Mouse (Mus musculus) kidney, embryonic 15.5 days (tissue): ENCODE data around the gene Otoa. TPM values are rescaled to one million over a fixed set of nuclear protein-coding genes. Genes with fewer than 3 reads are reported as not detected.

ENCODE experiments used
- ATAC-seq: fragments of 200-750 bp; cut with Nextera tagmentation; replicated peaks from 2 replicates; pipeline ENCODE4 v1.8.0; 2017; ENCODE audit warnings: moderate TSS enrichment; ENCODE audit not compliant: low FRiP score
- H3K27ac ChIP-seq: fragments of 300-500 bp; sonication (generic); 2 replicates; pipeline ENCODE4 v1.5.1; 2015; ENCODE audit warnings: mild to moderate bottlenecking, inconsistent platforms
- H3K27me3 ChIP-seq: fragments of 300-500 bp; sonication (generic); 2 replicates; pipeline ENCODE4 v1.6.1; 2015; ENCODE audit warnings: inconsistent platforms
- H3K36me3 ChIP-seq: fragments of 300-500 bp; sonication (generic); 2 replicates; pipeline ENCODE4 v1.6.1; 2015; ENCODE audit warnings: inconsistent platforms
- H3K4me1 ChIP-seq: fragments of 300-500 bp; sonication (generic); 2 replicates; pipeline ENCODE4 v1.6.1; 2015; ENCODE audit warnings: inconsistent platforms
- H3K4me2 ChIP-seq: fragments of 300-500 bp; sonication (generic); 2 replicates; pipeline ENCODE4 v1.6.1; 2015; ENCODE audit warnings: moderate library complexity, mild to moderate bottlenecking, inconsistent platforms
- H3K4me3 ChIP-seq: fragments of 300-500 bp; sonication (generic); replicated peaks from 2 replicates; pipeline ENCODE4 v1.5.1; 2015; ENCODE audit warnings: mild to moderate bottlenecking, inconsistent platforms
- H3K9ac ChIP-seq: fragments of 300-500 bp; sonication (generic); 2 replicates; pipeline ENCODE4 v1.6.1; 2015; ENCODE audit warnings: mild to moderate bottlenecking, inconsistent platforms
- H3K9me3 ChIP-seq: fragments of 300-500 bp; sonication (generic); replicated peaks from 2 replicates; pipeline ENCODE4 v1.6.1; 2016; ENCODE audit warnings: inconsistent platforms
- WGBS: fragments of 180-500 bp; shearing (Covaris S2); methylation state at CpG from one replicate; pipeline ENCODE4 v1.1.7; 2015; ENCODE audit warnings: mixed read lengths; 5-methylcytosine and 5-hydroxymethylcytosine counted together
- polyA plus RNA-seq: library from polyadenylated mRNA; unstranded; fragments of >200 nt; fragmentation: Nextera tagmentation; extraction: Ambion mirVana; gene quantifications from 2 replicates; pipeline ENCODE4 v1.2.1, GENCODE M21; 2015

Otoa gene
- polyA plus RNA-seq, 1 experiment from 2014 or later = 0.13 TPM

DNA sequence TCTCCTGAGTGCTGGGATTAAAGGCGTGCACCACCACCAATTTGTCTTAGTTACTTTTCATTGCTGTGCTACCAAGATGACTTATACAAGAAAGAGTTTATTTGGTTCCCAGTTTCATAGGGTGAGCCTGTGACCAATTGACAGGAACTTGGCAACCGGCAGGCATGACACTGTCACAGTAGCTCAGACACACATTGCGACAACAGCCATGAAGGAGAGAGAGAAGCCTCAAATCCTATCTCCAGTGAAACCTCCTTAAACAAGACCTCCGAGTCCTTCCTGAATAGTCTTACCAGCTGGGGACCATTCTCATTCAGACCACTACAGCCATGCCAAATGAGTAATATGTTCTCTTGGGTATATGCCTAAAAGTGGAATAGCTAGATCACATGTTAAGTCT is 28.4 kb upstream of the Otoa start:
- ATAC-seq = no peak
- Histone ChIP-seq H3K27ac (no peak overlapping the region), H3K4me2 (no peak overlapping the region), H3K9ac (no peak overlapping the region), H3K36me3 (peaks cover 90% of the 10 kb centered on the region), H3K4me3 (no peak overlapping the region), H3K27me3 (no peaks in the 10 kb centered on the region), H3K4me1 (0 out of 2 replicates have a peak, but pooled peaks cover 6% of the 10 kb centered on the region), H3K9me3 (no peaks in the 10 kb centered on the region)
- WGBS = 85% methylated on average over 4 of the region's 4 CpGs

GRCm38 (mm10) chr7:121059477-121060218 is 21.8 kb upstream of the Otoa start:
- H3K27me3 ChIP-seq = no peaks in the 10 kb centered on the region
- H3K4me2 ChIP-seq = no peak overlapping the region
- no peaks in the 10 kb centered on the region for H3K9me3 ChIP-seq
- WGBS = 47% methylated on average over 6 of the region's 6 CpGs
- peak overlapping the region; percentile 30; the same call in 1 of the 2 replicates for H3K27ac ChIP-seq
- no peak overlapping the region for H3K9ac ChIP-seq
- H3K36me3 ChIP-seq = peaks cover 57% of the 10 kb centered on the region
- no peak overlapping the region for H3K4me3 ChIP-seq
- H3K4me1 ChIP-seq = peaks cover 15% of the 10 kb centered on the region
- ATAC-seq = no peak

GRCm38 (mm10) chr7:121064309-121064708 is 17.1 kb upstream of the Otoa start:
- H3K4me2 ChIP-seq = no peak overlapping the region
- peaks cover 46% of the 10 kb centered on the region for H3K36me3 ChIP-seq
- no peak overlapping the region for H3K9ac ChIP-seq
- 61% methylated on average over 4 of the region's 4 CpGs for WGBS
- peaks cover 7% of the 10 kb centered on the region; the same call in 1 of the 2 replicates for H3K4me1 ChIP-seq
- ATAC-seq = no peak
- H3K27me3 ChIP-seq = no peaks in the 10 kb centered on the region
- H3K9me3 ChIP-seq = no peaks in the 10 kb centered on the region
- no peak overlapping the region for H3K4me3 ChIP-seq
- no peak overlapping the region for H3K27ac ChIP-seq

- WGBS = 82% methylated on average over 4 of the region's 4 CpGs
Observed at GRCm38 (mm10) chr7:121071276-121071675, 10.2 kb upstream of the Otoa start.

GRCm38 (mm10) chr7:121072506-121072905 is 8.9 kb upstream of the Otoa start:
- 79% methylated on average over 5 of the region's 5 CpGs for WGBS
- Histone ChIP-seq H3K27ac (no peak overlapping the region), H3K4me3 (no peak overlapping the region), H3K36me3 (peaks cover 63% of the 10 kb centered on the region), H3K27me3 (no peaks in the 10 kb centered on the region), H3K4me1 (peaks cover 8% of the 10 kb centered on the region; the same call in 1 of the 2 replicates), H3K9ac (no peak overlapping the region), H3K9me3 (no peaks in the 10 kb centered on the region), H3K4me2 (no peak overlapping the region)
- no peak for ATAC-seq

More at GRCm38 (mm10) chr7:121071276-121071675, 10.2 kb upstream of the Otoa start:
- no peaks in the 10 kb centered on the region for H3K9me3 ChIP-seq
- H3K36me3 ChIP-seq = peaks cover 63% of the 10 kb centered on the region
- no peak for ATAC-seq
- H3K4me1 ChIP-seq = peaks cover 8% of the 10 kb centered on the region; the same call in 1 of the 2 replicates
- H3K4me2 ChIP-seq = no peak overlapping the region
- H3K9ac ChIP-seq = no peak overlapping the region
- no peak overlapping the region for H3K4me3 ChIP-seq
- H3K27me3 ChIP-seq = no peaks in the 10 kb centered on the region
- no peak overlapping the region for H3K27ac ChIP-seq

GRCm38 (mm10) chr7:121074281-121074680 is 7.2 kb upstream of the Otoa start, which contains the start of gene Igsf6:
TSS of gene Igsf6 (minus strand) at chr7:121074572.
- 28% methylated on average over 11 of the region's 11 CpGs for WGBS
- peak; percentile 2; the same call in 1 of the 2 replicates for ATAC-seq
- Histone ChIP-seq H3K36me3 (peaks cover 64% of the 10 kb centered on the region), H3K27me3 (no peaks in the 10 kb centered on the region), H3K9me3 (no peaks in the 10 kb centered on the region), H3K4me2 (no peak within 1 kb of the TSS), H3K9ac (no peak within 1 kb of the TSS), H3K4me1 (peaks cover 8% of the 10 kb centered on the region), H3K4me3 (no peak within 1 kb of the TSS), H3K27ac (peak within 1 kb of the TSS; percentile 38)

GRCm38 (mm10) chr7:121074801-121075400 is 6.5 kb upstream of the Otoa start:
- Histone ChIP-seq H3K27me3 (no peaks in the 10 kb centered on the region), H3K9me3 (no peaks in the 10 kb centered on the region), H3K9ac (no peak overlapping the region), H3K27ac (peak overlapping the region; percentile 38), H3K36me3 (peaks cover 60% of the 10 kb centered on the region), H3K4me3 (no peak overlapping the region), H3K4me1 (peaks cover 8% of the 10 kb centered on the region), H3K4me2 (no peak overlapping the region)
- ATAC-seq = no peak
- WGBS = 67% methylated on average over 6 of the region's 6 CpGs

DNA sequence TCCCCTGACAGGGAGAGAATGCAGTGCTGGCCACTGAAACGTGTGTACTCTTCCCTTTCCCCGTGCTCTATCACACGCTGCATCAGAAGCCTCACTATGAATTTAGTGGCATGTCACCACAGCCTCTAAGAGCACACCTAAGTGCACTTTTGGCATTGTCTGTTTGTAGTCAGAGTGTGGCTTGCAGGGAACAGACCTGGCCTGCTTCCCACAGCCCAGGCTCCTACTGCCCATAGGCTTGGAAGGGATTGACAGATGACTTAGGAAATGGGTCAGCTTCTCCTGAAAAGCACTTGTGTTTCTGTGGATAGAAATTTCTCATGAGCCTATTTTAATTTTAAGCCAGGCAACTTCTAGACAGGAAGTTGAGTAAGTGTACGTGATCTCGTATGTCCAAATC is 6.0 kb upstream of the Otoa start:
- no peak overlapping the region for H3K4me2 ChIP-seq
- no peaks in the 10 kb centered on the region for H3K9me3 ChIP-seq
- no peak overlapping the region for H3K9ac ChIP-seq
- H3K27ac ChIP-seq = no peak overlapping the region
- no peak overlapping the region for H3K4me3 ChIP-seq
- H3K27me3 ChIP-seq = no peaks in the 10 kb centered on the region
- no peak for ATAC-seq
- WGBS = 86% methylated on average over 5 of the region's 5 CpGs
- H3K4me1 ChIP-seq = peaks cover 8% of the 10 kb centered on the region
- peaks cover 55% of the 10 kb centered on the region for H3K36me3 ChIP-seq

- Histone ChIP-seq H3K9me3 (no peaks in the 10 kb centered on the region), H3K9ac (no peak overlapping the region), H3K4me1 (peaks cover 8% of the 10 kb centered on the region), H3K36me3 (peaks cover 36% of the 10 kb centered on the region), H3K4me3 (no peak overlapping the region), H3K4me2 (no peak overlapping the region), H3K27ac (no peak overlapping the region), H3K27me3 (no peaks in the 10 kb centered on the region)
- 85% methylated on average over 6 of the region's 6 CpGs for WGBS
- no peak for ATAC-seq
Observed at GRCm38 (mm10) chr7:121077311-121077710, 4.1 kb upstream of the Otoa start.

DNA sequence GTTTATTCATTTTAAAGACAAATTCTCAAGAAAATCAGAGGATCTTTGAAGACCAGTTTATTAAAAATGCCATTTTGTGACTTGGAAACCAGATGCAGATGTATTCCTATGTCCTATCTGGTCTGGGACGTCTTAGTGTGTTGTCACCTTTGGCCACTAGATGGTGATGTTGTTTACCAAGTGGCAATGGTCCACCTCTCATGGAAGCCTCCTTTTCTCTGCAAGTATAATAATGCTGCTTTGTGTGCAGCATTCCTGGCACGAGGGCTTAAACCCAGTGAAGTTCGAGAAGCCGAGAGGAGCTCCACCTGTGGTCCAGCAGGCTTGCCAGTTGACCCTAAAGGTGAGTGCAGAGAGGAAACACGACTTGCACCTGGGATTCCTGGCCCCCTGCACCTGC is 3.6 kb upstream of the Otoa start:
- Histone ChIP-seq H3K9ac (no peak overlapping the region), H3K4me3 (no peak overlapping the region), H3K9me3 (no peaks in the 10 kb centered on the region), H3K27me3 (no peaks in the 10 kb centered on the region), H3K4me1 (peaks cover 8% of the 10 kb centered on the region), H3K36me3 (peaks cover 36% of the 10 kb centered on the region), H3K4me2 (no peak overlapping the region), H3K27ac (no peak overlapping the region)
- 22% methylated on average over 5 of the region's 5 CpGs for WGBS
- peak; percentile 73; the same call in 1 of the 2 replicates for ATAC-seq

DNA sequence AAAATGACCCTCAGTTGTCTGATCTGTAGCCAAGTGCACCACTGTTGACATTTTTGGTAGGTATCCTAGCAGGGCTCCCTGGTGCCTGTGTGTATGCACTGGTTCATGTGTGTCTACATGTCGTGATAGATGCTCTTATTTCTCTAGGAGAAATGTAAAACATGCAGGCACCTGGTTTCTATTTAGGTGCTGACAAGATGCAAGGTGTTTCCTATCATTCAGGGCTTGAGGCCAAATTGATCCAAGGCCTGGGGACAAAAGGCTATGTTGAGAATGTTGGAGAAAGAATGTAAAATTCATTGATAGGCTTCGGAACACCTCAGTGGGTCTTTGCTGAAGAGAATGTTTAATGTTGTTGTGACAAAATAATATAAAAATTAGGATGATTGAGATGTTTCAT is 366 bp downstream of the Otoa start:
- WGBS = 85% methylated on average over 2 of the region's 2 CpGs
- Histone ChIP-seq H3K4me3 (no peak overlapping the region), H3K27ac (no peak overlapping the region)

DNA sequence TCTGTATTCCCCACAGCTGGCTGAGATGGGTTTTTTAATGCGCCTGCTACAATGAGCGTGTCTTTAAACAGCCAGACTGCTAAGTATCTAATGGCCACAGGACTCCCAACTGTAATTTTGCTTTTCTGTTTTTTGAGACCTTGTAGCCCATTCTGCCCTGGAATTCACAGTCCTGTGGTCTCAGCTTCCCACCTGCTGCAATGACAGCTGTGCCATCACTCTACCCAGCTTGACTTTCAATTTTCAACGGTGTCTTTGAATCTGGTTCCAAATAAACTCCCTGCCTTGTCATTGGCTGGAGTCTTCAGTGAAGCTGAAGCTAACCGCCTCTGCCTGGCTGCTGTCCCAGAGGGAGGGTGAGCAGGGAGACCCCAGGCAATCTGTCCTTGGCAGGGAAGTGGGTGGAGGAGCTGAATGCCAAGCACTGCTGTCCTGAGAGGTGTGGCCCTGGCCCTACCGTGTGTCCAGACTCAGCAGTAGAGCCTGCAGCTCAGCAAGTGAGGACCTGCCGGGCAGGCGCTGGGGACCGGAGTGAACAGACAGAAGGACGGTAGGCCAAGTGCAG is 1.6 kb downstream of the Otoa start:
- H3K9me3 ChIP-seq = no peaks in the 10 kb centered on the region
- no peaks in the 10 kb centered on the region for H3K27me3 ChIP-seq
- no peak overlapping the region for H3K4me3 ChIP-seq
- no peak overlapping the region for H3K27ac ChIP-seq
- H3K9ac ChIP-seq = no peak overlapping the region
- no peaks in the 10 kb centered on the region; the same call in 1 of the 2 replicates for H3K4me1 ChIP-seq
- 78% methylated on average over 9 of the region's 9 CpGs for WGBS
- ATAC-seq = no peak
- H3K4me2 ChIP-seq = no peak overlapping the region
- peaks cover 10% of the 10 kb centered on the region; the same call in 1 of the 2 replicates for H3K36me3 ChIP-seq

More for the DNA sequence above, 366 bp downstream of the Otoa start:
- Histone ChIP-seq H3K4me2 (no peak overlapping the region), H3K4me1 (no peaks in the 10 kb centered on the region; the same call in 1 of the 2 replicates), H3K36me3 (peaks cover 20% of the 10 kb centered on the region), H3K9ac (no peak overlapping the region), H3K9me3 (no peaks in the 10 kb centered on the region), H3K27me3 (no peaks in the 10 kb centered on the region)
- no peak for ATAC-seq
